Mouse (Mus musculus): ENCODE results near the gene Syt3. TPM values are rescaled to one million over a fixed set of nuclear protein-coding genes. Genes with fewer than 3 reads are reported as not detected.

The Syt3 gene
- polyA plus RNA-seq, 1 experiment from 2014 or later = 75.4 TPM

DNA sequence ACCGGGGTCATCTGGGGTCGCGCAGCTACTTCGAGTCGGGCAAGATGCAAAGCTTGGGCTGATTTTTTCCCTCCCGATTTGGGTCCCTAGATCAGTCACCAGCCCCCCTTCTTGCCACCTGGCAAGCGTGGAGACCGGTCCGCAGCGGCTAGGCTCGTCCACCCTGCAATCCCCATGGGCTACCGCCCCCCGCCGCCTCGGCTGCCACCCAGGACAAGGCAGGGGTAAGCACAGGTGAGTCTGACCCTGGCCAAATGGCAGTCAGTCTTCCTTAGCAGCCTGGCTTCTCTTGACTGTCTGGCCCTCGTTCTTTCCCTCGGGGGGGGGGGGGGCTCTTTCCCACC, 786 bp downstream of the Syt3 start:
- H3K4me3 ChIP-seq (replicated peaks) = peak overlapping the region; percentile 54
- H3K36me3 ChIP-seq = 0 out of 2 replicates have a peak, but pooled peaks cover 4% of the 10 kb centered on the region
- no peaks in the 10 kb centered on the region for H3K9me3 ChIP-seq (replicated peaks)
- H3K4me2 ChIP-seq = peak overlapping the region; percentile 95
- H3K27me3 ChIP-seq (replicated peaks) = peaks cover 8% of the 10 kb centered on the region
- WGBS = under 1% methylated on average over 16 of the region's 17 CpGs
- H3K4me1 ChIP-seq = peaks cover 26% of the 10 kb centered on the region
- peak; percentile 46 for ATAC-seq (ENCODE audit: low FRiP score)
- H3K9ac ChIP-seq (replicated peaks) = peak overlapping the region; percentile 71
- peak overlapping the region; percentile 71 for H3K27ac ChIP-seq (replicated peaks)

DNA sequence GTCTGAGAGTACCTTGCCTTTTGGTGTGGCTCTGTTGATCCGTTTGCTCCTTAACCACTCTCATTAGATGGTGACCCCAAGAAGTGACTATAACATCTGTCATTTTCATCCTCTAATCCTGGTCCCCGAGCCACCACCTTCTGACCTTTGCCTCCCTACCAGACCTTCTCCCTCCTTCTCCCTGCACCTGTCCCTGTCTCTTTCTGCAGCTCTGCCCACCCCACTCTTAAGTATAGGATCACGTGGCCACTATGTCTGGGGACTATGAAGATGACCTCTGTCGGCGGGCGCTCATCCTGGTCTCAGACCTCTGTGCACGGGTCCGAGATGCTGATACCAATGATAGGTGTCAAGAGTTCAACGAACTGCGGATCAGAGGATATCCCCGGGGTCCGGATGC, 1.8 kb downstream of the Syt3 start, which contains the start of gene 1700008O03Rik:
TSS of gene 1700008O03Rik (minus strand) at position 101 of the 400 bp plus-strand sequence.
- WGBS = 82% methylated on average over 12 of the region's 12 CpGs

DNA sequence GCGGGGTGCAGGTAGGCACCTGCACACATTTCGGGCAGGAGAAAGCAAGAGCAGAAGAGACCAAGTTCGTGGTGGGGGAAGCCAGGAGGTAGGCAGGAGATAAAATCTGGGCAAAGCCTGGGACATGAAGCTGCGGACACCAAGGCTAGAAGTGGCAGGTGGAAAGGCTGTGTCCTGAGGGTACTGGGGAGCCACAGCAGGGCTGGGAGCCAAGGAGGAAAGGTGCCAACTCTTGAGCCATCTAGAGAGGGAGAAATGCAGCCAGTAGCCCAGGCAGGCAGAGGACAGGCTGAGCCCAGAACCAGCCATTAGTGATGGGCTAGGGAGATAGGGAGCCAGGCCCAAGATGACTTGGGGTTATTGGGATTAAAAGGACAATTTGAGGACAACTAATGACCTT, 7.9 kb downstream of the Syt3 start:
- H3K4me1 ChIP-seq = no peaks in the 10 kb centered on the region
- H3K27ac ChIP-seq (replicated peaks) = no peak overlapping the region
- no peak overlapping the region for H3K9ac ChIP-seq (replicated peaks)
- no peaks in the 10 kb centered on the region for H3K9me3 ChIP-seq (replicated peaks)
- H3K27me3 ChIP-seq (replicated peaks) = peaks cover 8% of the 10 kb centered on the region; the same call in 1 of the 2 replicates
- 83% methylated on average over 4 of the region's 4 CpGs for WGBS
- ATAC-seq (ENCODE audit: low FRiP score) = no peak
- H3K4me3 ChIP-seq (replicated peaks) = no peak overlapping the region
- H3K4me2 ChIP-seq = no peak overlapping the region
- 0 out of 2 replicates have a peak, but pooled peaks cover 4% of the 10 kb centered on the region for H3K36me3 ChIP-seq

More for the DNA sequence above, 1.8 kb downstream of the Syt3 start, which contains the start of gene 1700008O03Rik:
- 0 out of 2 replicates have a peak, but pooled peaks cover 4% of the 10 kb centered on the region for H3K36me3 ChIP-seq
- no peak for ATAC-seq (ENCODE audit: low FRiP score)
- no peaks in the 10 kb centered on the region for H3K9me3 ChIP-seq (replicated peaks)
- peak within 1 kb of the TSS; percentile 71 for H3K9ac ChIP-seq (replicated peaks)
- peaks cover 26% of the 10 kb centered on the region for H3K4me1 ChIP-seq
- peak within 1 kb of the TSS; percentile 71 for H3K27ac ChIP-seq (replicated peaks)
- peak within 1 kb of the TSS; percentile 95 for H3K4me2 ChIP-seq
- H3K4me3 ChIP-seq (replicated peaks) = peak within 1 kb of the TSS; percentile 54
- H3K27me3 ChIP-seq (replicated peaks) = peaks cover 8% of the 10 kb centered on the region

DNA sequence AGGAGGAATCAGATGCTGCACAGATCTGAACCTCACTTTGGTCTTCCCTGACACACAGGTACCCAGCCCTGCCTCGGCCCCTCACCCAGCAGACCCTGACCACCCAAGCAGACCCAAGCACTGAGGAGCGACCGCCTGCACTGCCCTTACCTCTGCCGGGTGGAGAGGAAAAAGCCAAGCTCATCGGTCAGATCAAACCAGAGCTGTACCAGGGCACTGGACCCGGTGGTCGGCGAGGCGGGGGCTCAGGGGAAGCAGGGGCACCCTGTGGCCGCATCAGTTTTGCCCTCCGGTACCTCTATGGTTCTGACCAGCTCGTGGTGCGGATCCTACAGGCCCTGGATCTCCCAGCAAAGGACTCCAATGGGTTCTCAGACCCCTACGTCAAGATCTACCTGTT, 8.4 kb downstream of the Syt3 start:
- Histone ChIP-seq H3K27me3 (replicated peaks) (peaks cover 7% of the 10 kb centered on the region), H3K4me3 (replicated peaks) (no peak overlapping the region), H3K4me1 (no peaks in the 10 kb centered on the region), H3K27ac (replicated peaks) (no peak overlapping the region), H3K36me3 (0 out of 2 replicates have a peak, but pooled peaks cover 4% of the 10 kb centered on the region), H3K9ac (replicated peaks) (no peak overlapping the region), H3K9me3 (replicated peaks) (no peaks in the 10 kb centered on the region), H3K4me2 (no peak overlapping the region)
- ATAC-seq (ENCODE audit: low FRiP score) = no peak
- 90% methylated on average over 14 of the region's 14 CpGs for WGBS

DNA sequence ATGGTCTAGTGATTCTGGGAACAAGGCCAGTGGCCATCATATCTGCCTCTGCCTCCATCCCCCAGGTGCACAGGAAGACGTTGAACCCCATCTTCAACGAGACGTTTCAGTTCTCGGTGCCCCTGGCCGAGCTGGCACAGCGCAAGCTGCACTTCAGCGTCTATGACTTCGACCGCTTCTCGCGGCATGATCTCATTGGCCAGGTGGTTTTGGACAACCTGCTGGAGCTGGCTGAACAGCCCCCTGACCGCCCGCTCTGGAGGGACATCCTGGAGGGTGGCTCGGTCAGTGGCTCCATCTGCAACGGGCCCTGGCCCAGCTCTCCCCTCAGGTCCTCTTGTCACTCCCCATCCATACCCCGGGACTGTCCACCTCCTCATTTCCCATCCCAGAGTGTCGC, 9.4 kb downstream of the Syt3 start:
- Histone ChIP-seq H3K36me3 (no peaks in the 10 kb centered on the region), H3K4me2 (no peak overlapping the region), H3K4me1 (no peaks in the 10 kb centered on the region), H3K27ac (replicated peaks) (no peak overlapping the region), H3K9me3 (replicated peaks) (no peaks in the 10 kb centered on the region), H3K9ac (replicated peaks) (no peak overlapping the region), H3K27me3 (replicated peaks) (peaks cover 3% of the 10 kb centered on the region; the same call in 1 of the 2 replicates), H3K4me3 (replicated peaks) (no peak overlapping the region)
- ATAC-seq (ENCODE audit: low FRiP score) = no peak
- 92% methylated on average over 17 of the region's 17 CpGs for WGBS

DNA sequence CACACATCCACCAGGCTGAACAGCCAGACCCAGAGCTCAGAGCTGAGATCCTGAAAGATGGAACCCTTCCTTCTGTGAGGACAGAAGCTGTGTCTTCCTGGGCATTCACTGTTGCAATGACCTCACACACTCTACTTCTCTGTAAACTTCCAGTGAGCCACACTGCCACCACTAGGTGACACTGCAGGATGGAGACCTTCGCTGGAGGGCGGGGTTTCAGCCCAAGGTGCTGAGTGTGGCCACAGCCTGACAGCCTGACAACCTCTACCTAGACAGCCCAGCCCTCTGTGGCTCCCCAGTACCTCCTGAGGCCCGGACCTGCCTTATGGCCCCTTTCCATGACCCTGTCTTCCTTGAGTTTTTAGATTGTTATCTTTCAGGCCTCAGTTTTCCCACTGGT, 14.7 kb downstream of the Syt3 start:
- H3K4me1 ChIP-seq = no peaks in the 10 kb centered on the region
- WGBS = 20% methylated on average over 3 of the region's 3 CpGs
- ATAC-seq (ENCODE audit: low FRiP score) = peak; percentile 66
- no peak overlapping the region for H3K4me3 ChIP-seq (replicated peaks)
- H3K27ac ChIP-seq (replicated peaks) = no peak overlapping the region
- H3K36me3 ChIP-seq = peaks cover 5% of the 10 kb centered on the region; the same call in 1 of the 2 replicates
- no peak overlapping the region for H3K4me2 ChIP-seq
- H3K27me3 ChIP-seq (replicated peaks) = no peaks in the 10 kb centered on the region; the same call in 1 of the 2 replicates
- no peak overlapping the region for H3K9ac ChIP-seq (replicated peaks)
- H3K9me3 ChIP-seq (replicated peaks) = no peaks in the 10 kb centered on the region

DNA sequence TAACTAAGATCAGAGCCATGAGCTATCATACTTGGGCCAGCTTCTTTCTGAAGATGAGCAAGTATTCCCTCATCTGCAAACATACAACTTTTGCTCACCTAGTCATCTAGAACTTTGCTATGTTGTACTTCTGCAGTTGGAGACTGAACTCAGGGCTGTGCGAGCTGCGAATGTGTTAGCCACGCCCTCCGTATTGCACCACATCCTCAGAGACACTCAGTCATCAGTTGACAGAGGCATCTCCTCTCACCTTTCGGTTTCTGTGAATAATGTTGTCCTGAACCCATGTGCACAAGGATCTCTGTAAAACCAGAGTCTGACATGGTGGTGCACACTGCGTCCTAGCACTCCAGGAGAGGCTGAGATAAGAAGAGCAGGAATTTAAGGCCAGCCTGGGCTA, 17.8 kb downstream of the Syt3 start:
- Histone ChIP-seq H3K4me3 (replicated peaks) (no peak overlapping the region), H3K9ac (replicated peaks) (no peak overlapping the region), H3K4me1 (peaks cover 9% of the 10 kb centered on the region), H3K4me2 (no peak overlapping the region), H3K9me3 (replicated peaks) (no peaks in the 10 kb centered on the region), H3K27me3 (replicated peaks) (peaks cover under 1% of the 10 kb centered on the region; the same call in 1 of the 2 replicates), H3K27ac (replicated peaks) (no peak overlapping the region), H3K36me3 (peaks cover 5% of the 10 kb centered on the region; the same call in 1 of the 2 replicates)
- no peak for ATAC-seq (ENCODE audit: low FRiP score)
- WGBS = 88% methylated on average over 6 of the region's 6 CpGs

DNA sequence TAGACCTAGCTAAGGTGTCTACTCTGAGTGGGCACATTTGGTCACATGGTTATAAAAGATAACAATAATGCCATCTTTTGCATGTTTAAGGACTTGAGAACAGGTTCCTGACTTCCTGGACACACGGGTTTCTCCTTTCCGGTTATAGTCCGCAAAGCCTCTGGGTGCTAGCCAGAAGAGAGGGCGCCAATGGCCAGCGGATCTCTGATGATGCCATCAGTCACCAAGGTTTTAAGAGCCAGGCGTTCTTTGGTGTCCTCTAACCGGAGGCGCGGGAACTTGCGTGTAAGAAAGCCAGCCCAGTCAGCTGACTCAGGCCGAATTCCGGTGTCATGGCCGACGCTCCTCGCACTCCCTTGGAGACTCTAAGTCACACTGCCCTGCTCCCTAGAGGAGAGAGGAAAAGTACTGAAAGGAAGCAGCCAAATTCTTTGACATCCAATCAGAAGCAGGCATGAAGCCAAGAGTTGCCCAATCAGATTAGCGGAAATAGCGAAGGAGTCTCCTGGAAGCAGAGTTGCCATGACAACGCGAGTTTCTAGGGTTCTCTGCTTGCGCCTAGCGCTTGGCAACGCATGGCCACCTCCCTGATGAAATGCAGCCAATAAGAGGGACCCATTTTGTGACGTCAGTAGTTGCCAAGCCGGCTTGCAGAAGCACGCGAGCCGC, 21.6 kb downstream of the Syt3 start:
- Histone ChIP-seq H3K27me3 (replicated peaks) (peaks cover 6% of the 10 kb centered on the region; the same call in 1 of the 2 replicates), H3K9me3 (replicated peaks) (no peaks in the 10 kb centered on the region), H3K27ac (replicated peaks) (peak overlapping the region; percentile 84), H3K9ac (replicated peaks) (peak overlapping the region; percentile 36), H3K4me1 (peaks cover 9% of the 10 kb centered on the region), H3K36me3 (no peaks in the 10 kb centered on the region), H3K4me2 (peak overlapping the region; percentile 67), H3K4me3 (replicated peaks) (peak overlapping the region; percentile 42)
- 2% methylated on average over 27 of the region's 27 CpGs for WGBS
- ATAC-seq (ENCODE audit: low FRiP score) = peak; percentile 96

DNA sequence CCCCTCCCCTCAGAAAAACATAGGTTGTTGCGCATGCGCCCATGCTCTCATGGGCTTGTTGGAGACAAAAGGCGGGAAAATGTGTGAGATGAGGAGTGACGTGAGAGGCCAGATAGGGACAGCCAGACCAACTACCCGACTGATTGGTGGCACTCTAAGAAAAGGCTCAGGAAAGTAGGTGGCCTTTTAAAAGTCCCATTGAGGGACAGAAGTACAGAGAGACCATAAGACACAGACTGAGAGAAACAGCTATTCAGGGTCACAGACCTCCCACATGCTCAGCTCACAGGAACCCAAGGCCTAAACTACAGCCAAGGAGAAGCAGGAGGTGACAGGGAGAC, 22.1 kb downstream of the Syt3 start:
- Histone ChIP-seq H3K4me1 (peaks cover 9% of the 10 kb centered on the region), H3K4me3 (replicated peaks) (peak overlapping the region; percentile 42), H3K27ac (replicated peaks) (peak overlapping the region; percentile 84), H3K36me3 (no peaks in the 10 kb centered on the region), H3K9ac (replicated peaks) (no peak overlapping the region), H3K9me3 (replicated peaks) (no peaks in the 10 kb centered on the region), H3K4me2 (peak overlapping the region; percentile 67), H3K27me3 (replicated peaks) (peaks cover 6% of the 10 kb centered on the region; the same call in 1 of the 2 replicates)
- WGBS = 1% methylated on average over 5 of the region's 5 CpGs
- no peak; the same call in none of the 2 replicates for ATAC-seq (ENCODE audit: low FRiP score)

DNA sequence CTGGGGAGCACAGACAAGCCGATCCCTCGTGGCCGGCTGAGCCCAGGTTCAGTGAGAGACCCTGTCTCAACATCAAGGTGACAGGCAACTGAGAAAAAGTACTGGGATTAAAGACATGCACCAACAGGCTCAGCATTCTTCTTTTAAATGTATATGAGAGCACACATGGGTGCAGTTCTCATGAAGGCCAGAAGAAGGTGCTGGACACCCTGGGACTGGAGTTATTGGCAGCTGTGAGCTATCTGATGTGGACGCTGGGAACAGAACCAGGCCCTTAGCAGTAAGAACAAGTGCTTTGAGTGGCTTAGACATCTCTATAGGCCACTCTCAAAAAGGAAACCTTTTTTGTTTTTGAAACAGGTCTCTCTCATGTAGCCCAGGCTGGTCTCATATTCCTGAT, 27.2 kb downstream of the Syt3 start:
- Histone ChIP-seq H3K4me2 (no peak overlapping the region), H3K36me3 (no peaks in the 10 kb centered on the region), H3K4me1 (peaks cover 3% of the 10 kb centered on the region), H3K9ac (replicated peaks) (no peak overlapping the region), H3K9me3 (replicated peaks) (no peaks in the 10 kb centered on the region), H3K27ac (replicated peaks) (no peak overlapping the region), H3K27me3 (replicated peaks) (peaks cover 6% of the 10 kb centered on the region; the same call in 1 of the 2 replicates), H3K4me3 (replicated peaks) (no peak overlapping the region)
- no peak for ATAC-seq (ENCODE audit: low FRiP score)
- 90% methylated on average over 4 of the region's 4 CpGs for WGBS

DNA sequence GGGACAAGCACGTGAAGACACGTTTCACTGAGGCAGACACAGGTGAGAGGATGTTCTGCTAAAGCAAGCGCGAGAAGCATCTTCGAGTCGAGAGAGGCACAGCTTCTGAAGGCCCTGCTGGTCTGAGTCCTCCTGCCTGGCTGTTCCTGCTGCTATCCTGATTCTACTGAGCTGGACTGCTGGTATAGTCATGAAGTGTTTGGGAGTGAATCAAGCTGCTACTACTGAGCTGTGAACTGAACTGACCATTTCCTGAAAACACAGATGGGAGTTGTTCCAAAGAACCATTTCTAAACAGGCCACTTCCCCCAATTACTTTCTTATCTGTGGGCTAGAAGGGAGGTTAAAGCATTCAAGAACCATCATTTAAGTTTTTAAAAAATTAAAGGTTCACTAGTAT, 29.4 kb downstream of the Syt3 start:
- Histone ChIP-seq H3K27me3 (replicated peaks) (no peaks in the 10 kb centered on the region), H3K36me3 (no peaks in the 10 kb centered on the region), H3K4me1 (no peaks in the 10 kb centered on the region), H3K4me2 (no peak overlapping the region), H3K27ac (replicated peaks) (no peak overlapping the region), H3K9me3 (replicated peaks) (no peaks in the 10 kb centered on the region), H3K9ac (replicated peaks) (no peak overlapping the region), H3K4me3 (replicated peaks) (no peak overlapping the region)
- WGBS = 86% methylated on average over 6 of the region's 6 CpGs
- no peak for ATAC-seq (ENCODE audit: low FRiP score)

DNA sequence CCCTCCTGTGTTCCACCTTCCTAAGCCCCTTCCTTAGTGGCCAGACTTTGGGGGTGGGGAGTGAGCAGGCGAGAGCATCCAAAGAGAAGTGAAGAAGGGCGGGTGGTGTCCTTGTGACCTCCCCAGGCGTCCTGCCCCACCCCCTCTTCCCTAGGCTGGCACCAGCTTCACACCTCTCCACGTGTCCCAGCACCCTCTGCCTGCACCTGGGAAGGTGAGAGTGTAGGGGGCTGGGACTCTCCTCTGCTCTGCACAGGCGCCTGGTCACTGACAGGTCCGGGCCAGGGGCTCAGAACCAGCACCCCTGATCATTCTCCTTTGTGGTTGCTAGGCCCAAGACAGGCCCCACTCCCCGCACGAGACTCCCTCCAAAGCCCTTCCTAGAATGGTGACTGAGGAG, 43.8 kb downstream of the Syt3 start:
- Histone ChIP-seq H3K36me3 (no peaks in the 10 kb centered on the region), H3K4me1 (peaks cover 49% of the 10 kb centered on the region), H3K9me3 (replicated peaks) (no peaks in the 10 kb centered on the region), H3K27me3 (replicated peaks) (no peaks in the 10 kb centered on the region), H3K9ac (replicated peaks) (peak overlapping the region; percentile 37), H3K4me2 (peak overlapping the region; percentile 92), H3K27ac (replicated peaks) (peak overlapping the region; percentile 99), H3K4me3 (replicated peaks) (peak overlapping the region; percentile 81)
- 16% methylated on average over 8 of the region's 8 CpGs for WGBS
- no peak for ATAC-seq (ENCODE audit: low FRiP score)

Measured in neural tube, embryonic 15.5 days (tissue).